Mouse (Mus musculus) lung, postnatal 0 days (tissue): ENCODE results near the gene Kazn.

Experiments used
- CTCF ChIP-seq: IDR thresholded peaks from 2 replicates; pipeline ENCODE4 v1.5.1; 2016; ENCODE audit warnings: antibody characterized with exemption, mild to moderate bottlenecking
- EP300 ChIP-seq: IDR thresholded peaks from 2 replicates; pipeline ENCODE4 v1.6.1; 2016; ENCODE audit warnings: antibody characterized with exemption, mild to moderate bottlenecking, control low read depth

- TF ChIP-seq CTCF = no peak
- TF ChIP-seq EP300 = no peak
Measured at GRCm38 (mm10) chr4:142139729-142140128, 99.5 kb downstream of the Kazn start.
